Mouse (Mus musculus): Measurements from ENCODE around the gene Adamts3.

Gene Adamts3

GRCm38 (mm10) chr5:89883051-89883907 is at the start of gene Adamts3:
Gene Adamts3, minus strand, starts transcription at chr5:89883334.
- DNase-seq (ENCODE audit: low spot score in 2 of 2): peak in 1 of 2 experiments; percentile 17

GRCm38 (mm10) chr5:89931511-89931910 is 48.4 kb upstream of the Adamts3 start:
- DNase-seq (ENCODE audit: low spot score in 2 of 2): no peak

- no peak for DNase-seq (ENCODE audit: low spot score in 2 of 2)
Measured at GRCm38 (mm10) chr5:89912359-89912758, 29.2 kb upstream of the Adamts3 start.

GRCm38 (mm10) chr5:89911950-89912349 is 28.8 kb upstream of the Adamts3 start:
- DNase-seq (ENCODE audit: low spot score in 2 of 2): no peak

GRCm38 (mm10) chr5:89911508-89911907 is 28.4 kb upstream of the Adamts3 start:
- DNase-seq (ENCODE audit: low spot score in 2 of 2): no peak

- DNase-seq (ENCODE audit: low spot score in 2 of 2): no peak
Measured at GRCm38 (mm10) chr5:89906884-89907431, 23.8 kb upstream of the Adamts3 start.

- DNase-seq (ENCODE audit: low spot score in 2 of 2): no peak
Measured at GRCm38 (mm10) chr5:89901026-89901425, 17.9 kb upstream of the Adamts3 start.

GRCm38 (mm10) chr5:89897495-89897894 is 14.4 kb upstream of the Adamts3 start:
- DNase-seq (ENCODE audit: low spot score in 2 of 2): no peak

- no peak for DNase-seq (ENCODE audit: low spot score in 2 of 2)
Measured at GRCm38 (mm10) chr5:89895520-89895919, 12.4 kb upstream of the Adamts3 start.

GRCm38 (mm10) chr5:89884991-89885390 is 1.9 kb upstream of the Adamts3 start:
- DNase-seq (ENCODE audit: low spot score in 2 of 2): no peak

GRCm38 (mm10) chr5:89883908-89884204 is 722 bp upstream of the Adamts3 start:
- DNase-seq (ENCODE audit: low spot score in 2 of 2): no peak

- peak; percentile 25 to 34 for DNase-seq (ENCODE audit: low spot score in 2 of 2)
Measured at GRCm38 (mm10) chr5:89882091-89882734, 921 bp downstream of the Adamts3 start.

GRCm38 (mm10) chr5:89881425-89881824 is 1.7 kb downstream of the Adamts3 start:
- DNase-seq (ENCODE audit: low spot score in 2 of 2): no peak

- no peak for DNase-seq (ENCODE audit: low spot score in 2 of 2)
Measured at GRCm38 (mm10) chr5:89878866-89879392, 4.2 kb downstream of the Adamts3 start.

- no peak for DNase-seq (ENCODE audit: low spot score in 2 of 2)
Measured at GRCm38 (mm10) chr5:89872661-89873060, 10.5 kb downstream of the Adamts3 start.

- no peak for DNase-seq (ENCODE audit: low spot score in 2 of 2)
Measured at GRCm38 (mm10) chr5:89859603-89860002, 23.5 kb downstream of the Adamts3 start.

- no peak for DNase-seq (ENCODE audit: low spot score in 2 of 2)
Measured at GRCm38 (mm10) chr5:89858837-89859236, 24.3 kb downstream of the Adamts3 start.

- DNase-seq (ENCODE audit: low spot score in 2 of 2): no peak
Measured at GRCm38 (mm10) chr5:89846551-89846950, 36.6 kb downstream of the Adamts3 start.

- no peak for DNase-seq (ENCODE audit: low spot score in 2 of 2)
Measured at GRCm38 (mm10) chr5:89844354-89844753, 38.8 kb downstream of the Adamts3 start.

- DNase-seq (ENCODE audit: low spot score in 2 of 2): no peak
Measured at GRCm38 (mm10) chr5:89843478-89843877, 39.7 kb downstream of the Adamts3 start.

- DNase-seq (ENCODE audit: low spot score in 2 of 2): no peak
Measured at GRCm38 (mm10) chr5:89839627-89840026, 43.5 kb downstream of the Adamts3 start.

GRCm38 (mm10) chr5:89821175-89821574 is 62.0 kb downstream of the Adamts3 start:
- DNase-seq (ENCODE audit: low spot score in 2 of 2): no peak

GRCm38 (mm10) chr5:89819531-89819930 is 63.6 kb downstream of the Adamts3 start:
- no peak for DNase-seq (ENCODE audit: low spot score in 2 of 2)
